Mouse (Mus musculus) forebrain, embryonic 10.5 days (tissue): ENCODE data around the gene Olfr591. TPM values are rescaled to one million over a fixed set of nuclear protein-coding genes. Genes with fewer than 3 reads are reported as not detected.
"Not testable (repeated sequence)": the region's sequence is repeated elsewhere in the genome, so short reads cannot be mapped to it uniquely, and the experiment has no call there.

Experiments used
- DNase-seq: peaks from one replicate; pipeline ENCODE4 v3.0.0-alpha.2; 2017; ENCODE audit warnings: low spot score; ENCODE audit errors: extremely low spot score
- H3K27ac ChIP-seq: fragments of 300-500 bp; sonication (generic); 2 replicates; pipeline ENCODE4 v1.5.1; 2016; ENCODE audit warnings: mild to moderate bottlenecking
- H3K27me3 ChIP-seq: fragments of 300-500 bp; sonication (generic); 2 replicates; pipeline ENCODE4 v1.6.1; 2016; ENCODE audit warnings: mild to moderate bottlenecking; ENCODE audit not compliant: poor library complexity, severe bottlenecking
- H3K36me3 ChIP-seq: fragments of 300-500 bp; sonication (generic); replicated peaks from 2 replicates; pipeline ENCODE4 v1.6.1; 2016; ENCODE audit warnings: mild to moderate bottlenecking, moderate library complexity
- H3K4me1 ChIP-seq: fragments of 300-500 bp; sonication (generic); 2 replicates; pipeline ENCODE4 v1.6.1; 2016
- H3K4me3 ChIP-seq: fragments of 300-500 bp; sonication (generic); 2 replicates; pipeline ENCODE4 v1.5.1; 2016; ENCODE audit warnings: mild to moderate bottlenecking, moderate library complexity
- H3K9me3 ChIP-seq: fragments of 300-500 bp; sonication (generic); 2 replicates; pipeline ENCODE4 v1.6.1; 2016; ENCODE audit warnings: mild to moderate bottlenecking, moderate library complexity
- WGBS: fragments of 180-500 bp; shearing (Covaris S2); methylation state at CpG from one replicate; pipeline ENCODE4 v1.1.7; 2016; 5-methylcytosine and 5-hydroxymethylcytosine counted together
- polyA plus RNA-seq: library from polyadenylated mRNA; unstranded; fragments of >200 nt; fragmentation: Nextera tagmentation; extraction: Ambion mirVana; gene quantifications from 2 replicates; pipeline ENCODE4 v1.2.1, GENCODE M21; 2016

The Olfr591 gene
- not detected in 2 replicates for polyA plus RNA-seq

- no peak for DNase-seq
- Histone ChIP-seq H3K4me1 (no peaks in the 10 kb centered on the region), H3K27me3 (no peaks in the 10 kb centered on the region), H3K27ac (no peak within 1 kb of the TSS), H3K9me3 (peaks cover 12% of the 10 kb centered on the region; the same call in 1 of the 2 replicates), H3K36me3 (no peaks in the 10 kb centered on the region), H3K4me3 (no peak within 1 kb of the TSS)
- WGBS: 72% methylated on average over 1 of the region's 1 CpGs
Observed at GRCm38 (mm10) chr7:103178240-103178639, at the start of gene Olfr591. Gene Olfr591, minus strand, starts transcription at chr7:103178340.

- no peak within 1 kb of the TSS for H3K27ac ChIP-seq
- no peaks in the 10 kb centered on the region for H3K27me3 ChIP-seq
- DNase-seq: no peak
- H3K9me3 ChIP-seq: no peaks in the 10 kb centered on the region
- H3K4me1 ChIP-seq: no peaks in the 10 kb centered on the region
- H3K36me3 ChIP-seq: no peaks in the 10 kb centered on the region
- no peak within 1 kb of the TSS for H3K4me3 ChIP-seq
Observed at GRCm38 (mm10) chr7:103216696-103217095, 38.6 kb upstream of the Olfr591 start, which contains the start of gene Olfr594. Gene Olfr594, plus strand, starts transcription at chr7:103216996.

- not testable (repeated sequence) for H3K4me3 ChIP-seq, DNase-seq, H3K27ac ChIP-seq, H3K27me3 ChIP-seq, H3K9me3 ChIP-seq, H3K4me1 ChIP-seq, H3K36me3 ChIP-seq
- 86% methylated on average over 5 of the region's 5 CpGs for WGBS
Observed at GRCm38 (mm10) chr7:103212050-103212449, 33.9 kb upstream of the Olfr591 start.

- H3K36me3 ChIP-seq: no peaks in the 10 kb centered on the region
- no peak for DNase-seq
- H3K4me3 ChIP-seq: no peak within 1 kb of the TSS
- H3K27ac ChIP-seq: no peak within 1 kb of the TSS
- no peaks in the 10 kb centered on the region for H3K27me3 ChIP-seq
- 84% methylated on average over 1 of the region's 1 CpGs for WGBS
- H3K4me1 ChIP-seq: no peaks in the 10 kb centered on the region
- H3K9me3 ChIP-seq: no peaks in the 10 kb centered on the region
Observed at GRCm38 (mm10) chr7:103211562-103211961, 33.4 kb upstream of the Olfr591 start, which contains the start of gene Olfr593. Gene Olfr593, plus strand, starts transcription at chr7:103211862.

- not testable (repeated sequence) for H3K27ac ChIP-seq, H3K4me1 ChIP-seq, H3K36me3 ChIP-seq, H3K4me3 ChIP-seq, DNase-seq, H3K27me3 ChIP-seq
- peaks cover 15% of the 10 kb centered on the region; the same call in 1 of the 2 replicates for H3K9me3 ChIP-seq
- WGBS: 70% methylated on average over 1 of the region's 1 CpGs
Observed at GRCm38 (mm10) chr7:103184503-103184902, 6.4 kb upstream of the Olfr591 start, which contains the start of gene Olfr592. Gene Olfr592, plus strand, starts transcription at chr7:103184803.

GRCm38 (mm10) chr7:103169697-103170096, 8.4 kb downstream of the Olfr591 start:
- 91% methylated on average over 5 of the region's 5 CpGs for WGBS
- Histone ChIP-seq H3K27me3 (no peaks in the 10 kb centered on the region), H3K4me3 (no peak overlapping the region), H3K4me1 (no peaks in the 10 kb centered on the region), H3K36me3 (no peaks in the 10 kb centered on the region), H3K27ac (no peak overlapping the region), H3K9me3 (no peaks in the 10 kb centered on the region)
- no peak for DNase-seq

- Histone ChIP-seq H3K9me3 (no peaks in the 10 kb centered on the region), H3K27me3 (no peaks in the 10 kb centered on the region), H3K27ac (no peak within 1 kb of the TSS), H3K4me3 (no peak within 1 kb of the TSS), H3K36me3 (no peaks in the 10 kb centered on the region), H3K4me1 (no peaks in the 10 kb centered on the region)
- WGBS: 79% methylated on average over 2 of the region's 2 CpGs
- no peak for DNase-seq
Observed at GRCm38 (mm10) chr7:103156256-103156655, 21.9 kb downstream of the Olfr591 start, which contains the start of gene Olfr589. Gene Olfr589, minus strand, starts transcription at chr7:103156356.

- 92% methylated on average over 1 of the region's 1 CpGs for WGBS
- H3K27ac ChIP-seq: no peak within 1 kb of the TSS
Observed at GRCm38 (mm10) chr7:103140579-103140978, 37.6 kb downstream of the Olfr591 start, which contains the start of gene Olfr588-ps1. Gene Olfr588-ps1, plus strand, starts transcription at chr7:103140879.

GRCm38 (mm10) chr7:103125538-103125937, 52.6 kb downstream of the Olfr591 start, which contains the start of gene Olfr586:
Gene Olfr586, minus strand, starts transcription at chr7:103125638.
- no peak for DNase-seq

More at GRCm38 (mm10) chr7:103140579-103140978, 37.6 kb downstream of the Olfr591 start, which contains the start of gene Olfr588-ps1:
- no peaks in the 10 kb centered on the region for H3K9me3 ChIP-seq
- no peak for DNase-seq
- no peaks in the 10 kb centered on the region for H3K4me1 ChIP-seq
- H3K27me3 ChIP-seq: no peaks in the 10 kb centered on the region
- H3K36me3 ChIP-seq: no peaks in the 10 kb centered on the region
- H3K4me3 ChIP-seq: no peak within 1 kb of the TSS

GRCm38 (mm10) chr7:103119406-103119805, 58.7 kb downstream of the Olfr591 start:
- no peaks in the 10 kb centered on the region for H3K4me1 ChIP-seq
- no peaks in the 10 kb centered on the region for H3K27me3 ChIP-seq
- H3K9me3 ChIP-seq: no peaks in the 10 kb centered on the region
- H3K36me3 ChIP-seq: no peaks in the 10 kb centered on the region
- 57% methylated on average over 3 of the region's 3 CpGs for WGBS
- H3K4me3 ChIP-seq: no peak overlapping the region
- H3K27ac ChIP-seq: no peak overlapping the region
- no peak for DNase-seq

More at GRCm38 (mm10) chr7:103125538-103125937, 52.6 kb downstream of the Olfr591 start, which contains the start of gene Olfr586:
- Histone ChIP-seq H3K27ac (no peak within 1 kb of the TSS), H3K9me3 (no peaks in the 10 kb centered on the region), H3K4me1 (no peaks in the 10 kb centered on the region), H3K27me3 (no peaks in the 10 kb centered on the region), H3K4me3 (no peak within 1 kb of the TSS), H3K36me3 (no peaks in the 10 kb centered on the region)
- 93% methylated on average over 3 of the region's 3 CpGs for WGBS

Other genes with a start within 250 kb of the Olfr591 start
- gene Olfr573-ps1, start 235.8 kb downstream of the Olfr591 start, polyA plus RNA-seq: not detected in 2 replicates
- gene Olfr574, start 229.9 kb downstream of the Olfr591 start, polyA plus RNA-seq: not detected in 2 replicates
- gene Olfr575, start 219.6 kb downstream of the Olfr591 start, polyA plus RNA-seq: not detected in 2 replicates
- not detected in 2 replicates for gene Olfr576, start 215.7 kb downstream of the Olfr591 start, polyA plus RNA-seq
- not detected in 2 replicates for gene Olfr577, start 202.4 kb downstream of the Olfr591 start, polyA plus RNA-seq
- not detected in 2 replicates for gene Olfr578, start 189.0 kb downstream of the Olfr591 start, polyA plus RNA-seq
- gene Olfr582, start 140.3 kb downstream of the Olfr591 start, polyA plus RNA-seq: not detected in 2 replicates
- gene Olfr583, start 127.0 kb downstream of the Olfr591 start, polyA plus RNA-seq: not detected in 2 replicates
- gene Olfr584, start 96.5 kb downstream of the Olfr591 start, polyA plus RNA-seq: not detected in 2 replicates
- gene Olfr585, start 80.6 kb downstream of the Olfr591 start, polyA plus RNA-seq: not detected in 2 replicates
- gene Olfr586, start 52.7 kb downstream of the Olfr591 start, polyA plus RNA-seq: not detected in 2 replicates
- gene Olfr588-ps1, start 37.5 kb downstream of the Olfr591 start, polyA plus RNA-seq: not detected in 2 replicates
- not detected in 2 replicates for gene Olfr589, start 22.0 kb downstream of the Olfr591 start, polyA plus RNA-seq
- not detected in 2 replicates for gene Olfr592, start 6.5 kb upstream of the Olfr591 start, polyA plus RNA-seq
- gene Olfr593, start 33.5 kb upstream of the Olfr591 start, polyA plus RNA-seq: not detected in 2 replicates
- not detected in 2 replicates for gene Olfr594, start 38.7 kb upstream of the Olfr591 start, polyA plus RNA-seq
- gene Usp17ld, start 74.2 kb upstream of the Olfr591 start, polyA plus RNA-seq: not detected in 2 replicates
- not detected in 2 replicates for gene Olfr596, start 127.3 kb upstream of the Olfr591 start, polyA plus RNA-seq
- gene Olfr597, start 138.0 kb upstream of the Olfr591 start, polyA plus RNA-seq: not detected in 2 replicates
- not detected in 2 replicates for gene Olfr598, start 145.2 kb upstream of the Olfr591 start, polyA plus RNA-seq
- not detected in 2 replicates for gene Olfr599, start 157.6 kb upstream of the Olfr591 start, polyA plus RNA-seq
- gene Olfr600, start 171.3 kb upstream of the Olfr591 start, polyA plus RNA-seq: not detected in 2 replicates
- not detected in 2 replicates for gene Olfr601, start 184.3 kb upstream of the Olfr591 start, polyA plus RNA-seq
- not detected in 2 replicates for gene Olfr603, start 207.8 kb upstream of the Olfr591 start, polyA plus RNA-seq
- gene Usp17lc, start 236.7 kb upstream of the Olfr591 start, polyA plus RNA-seq: not detected in 2 replicates